Mouse (Mus musculus): Measurements from ENCODE around the gene Prkaca.

The Prkaca gene

GRCm38 (mm10) chr8:83972150-83973120 lies at the start of gene Prkaca:
TSS of gene Prkaca (plus strand) at chr8:83972993.
- peak; percentile 99 for DNase-seq

GRCm38 (mm10) chr8:83924585-83924984 lies 48.2 kb upstream of the Prkaca start:
- no peak for DNase-seq

- no peak for DNase-seq
These were observed 46.5 kb upstream of the Prkaca start for GRCm38 (mm10) chr8:83926266-83926665.

- peak; percentile 7 for DNase-seq
These were observed 38.6 kb upstream of the Prkaca start for GRCm38 (mm10) chr8:83934222-83934621.

GRCm38 (mm10) chr8:83934994-83935393 lies 37.8 kb upstream of the Prkaca start:
- DNase-seq, result peak in 1 of 2 experiments; percentile 1

GRCm38 (mm10) chr8:83935435-83935834 lies 37.4 kb upstream of the Prkaca start:
- DNase-seq, result peak in 1 of 2 experiments; percentile 6

GRCm38 (mm10) chr8:83937645-83938044 lies 35.1 kb upstream of the Prkaca start:
- peak in 1 of 2 experiments; percentile 1 for DNase-seq

- peak in 1 of 2 experiments; percentile 16 for DNase-seq
These were observed 34.5 kb upstream of the Prkaca start for GRCm38 (mm10) chr8:83938330-83938729.

- peak in 1 of 2 experiments; percentile 12 for DNase-seq
These were observed 31.6 kb upstream of the Prkaca start for GRCm38 (mm10) chr8:83941066-83941677.

GRCm38 (mm10) chr8:83942446-83942845 lies 30.3 kb upstream of the Prkaca start:
- DNase-seq, result peak in 1 of 2 experiments; percentile 4

GRCm38 (mm10) chr8:83945540-83945939 lies 27.3 kb upstream of the Prkaca start:
- no peak for DNase-seq

- DNase-seq, result peak in 1 of 2 experiments; percentile 46
These were observed 18.1 kb upstream of the Prkaca start for GRCm38 (mm10) chr8:83954749-83955105.

- DNase-seq, result peak; percentile 99
These were observed 17.5 kb upstream of the Prkaca start, which contains the start of the genes Gm10644 and Asf1b for GRCm38 (mm10) chr8:83955106-83955957. TSS of gene Gm10644 (minus strand) at chr8:83955205. TSS of gene Asf1b (plus strand) at chr8:83955507.

- peak in 1 of 2 experiments; percentile 32 for DNase-seq
These were observed 16.9 kb upstream of the Prkaca start for GRCm38 (mm10) chr8:83955958-83956218.

- peak in 1 of 2 experiments; percentile 30 for DNase-seq
These were observed 16.0 kb upstream of the Prkaca start for GRCm38 (mm10) chr8:83956789-83957188.

GRCm38 (mm10) chr8:83964015-83964765 lies 8.6 kb upstream of the Prkaca start:
- DNase-seq, result no peak

GRCm38 (mm10) chr8:83967701-83968100 lies 5.1 kb upstream of the Prkaca start:
- no peak for DNase-seq

GRCm38 (mm10) chr8:83971121-83971520 lies 1.7 kb upstream of the Prkaca start:
- DNase-seq, result no peak

- DNase-seq, result no peak
These were observed 1.1 kb upstream of the Prkaca start for GRCm38 (mm10) chr8:83971661-83972060.

GRCm38 (mm10) chr8:83973161-83974031 lies 603 bp downstream of the Prkaca start:
- peak; percentile 76 to 77 for DNase-seq

- peak in 1 of 2 experiments; percentile 24 for DNase-seq
These were observed 1.7 kb downstream of the Prkaca start for GRCm38 (mm10) chr8:83974521-83974920.

All from cerebellum, postnatal 10 days (tissue).